Mouse (Mus musculus) C2C12 (cell line): ENCODE results near the gene Slc6a12.

Experiments
- CTCF ChIP-seq: IDR thresholded peaks from one replicate; pipeline ENCODE4 v1.5.1; 2011; ENCODE audit not compliant: control insufficient read depth, insufficient read depth, insufficient read length
- USF1 ChIP-seq: IDR thresholded peaks from one replicate; pipeline ENCODE4 v1.6.1; 2011; ENCODE audit warnings: low read depth, mild to moderate bottlenecking, control low read depth, moderate library complexity

DNA sequence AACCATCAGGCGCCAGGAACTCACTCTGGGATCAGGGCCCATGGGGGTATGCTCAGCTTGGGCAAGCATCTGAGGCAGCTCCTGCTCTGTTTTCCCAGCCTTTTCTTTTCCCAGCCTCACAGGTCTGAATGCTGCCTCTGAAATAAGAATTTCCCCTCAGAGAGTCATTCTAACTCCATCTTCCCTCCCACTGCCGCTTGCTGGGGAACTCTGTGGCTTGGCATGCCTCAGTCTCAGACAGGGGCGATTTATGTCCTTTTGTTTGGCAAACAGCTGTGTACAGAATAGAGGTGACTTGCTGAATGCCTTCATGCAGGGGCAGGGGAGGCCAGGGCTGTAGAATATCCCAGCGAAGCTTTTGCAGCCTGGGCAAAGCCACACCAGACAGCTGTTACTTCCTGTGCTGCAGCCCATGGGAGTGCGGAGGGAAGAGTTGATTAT lies 64.7 kb downstream of the Slc6a12 start:
- TF ChIP-seq CTCF: no peak
- no peak for TF ChIP-seq USF1
